Mouse (Mus musculus) embryonic fibroblast, embryonic 13.5 days (primary cell): Measurements from ENCODE around the gene Slc5a5.

Experiments
- CTCF ChIP-seq: IDR thresholded peaks from 2 replicates; pipeline ENCODE4 v1.5.1; 2011; ENCODE audit warnings: mild to moderate bottlenecking, control low read depth, low read length, moderate library complexity, borderline replicate concordance; ENCODE audit not compliant: insufficient read depth
- POLR2A ChIP-seq: IDR thresholded peaks from 2 replicates; pipeline ENCODE4 v1.6.1; 2011; ENCODE audit warnings: low read depth, mild to moderate bottlenecking, control low read depth, low read length, moderate library complexity

DNA sequence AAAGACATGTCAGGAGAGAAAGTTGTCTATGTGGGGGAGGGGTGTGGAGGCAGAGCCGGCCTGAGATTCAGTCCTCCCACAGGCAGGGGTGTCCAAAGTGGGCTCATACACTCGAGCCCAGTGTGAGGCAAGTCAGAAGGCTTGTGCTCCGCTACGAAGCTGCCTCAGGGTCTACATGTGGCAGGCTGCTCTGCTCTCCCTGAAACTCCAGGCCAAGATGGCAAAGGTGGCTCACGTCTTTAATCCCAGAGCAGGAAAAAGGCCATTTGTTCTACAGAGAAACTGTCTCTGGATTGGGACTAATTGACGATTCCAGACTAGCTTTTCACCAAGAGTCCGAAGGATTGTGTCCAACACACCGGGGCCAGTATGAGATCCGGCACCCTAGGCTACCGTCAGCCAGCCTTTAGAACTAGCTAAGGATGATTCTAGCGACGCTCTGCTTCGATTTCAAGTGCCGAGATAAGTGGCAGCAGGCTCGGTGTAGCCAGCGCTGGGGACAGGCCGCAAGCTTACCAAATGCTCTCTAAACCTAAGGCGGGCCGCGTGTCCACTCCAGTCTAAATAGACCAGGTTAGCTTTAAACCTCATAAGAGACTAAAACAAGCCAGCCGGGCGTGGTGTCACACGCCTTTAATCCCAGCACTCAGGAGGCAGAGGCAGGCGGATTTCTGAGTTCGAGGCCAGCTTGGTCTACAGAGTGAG lies 3.9 kb upstream of the Slc5a5 start:
- TF ChIP-seq CTCF: no peak
- peak; percentile 19; the same call in 1 of the 2 replicates for TF ChIP-seq POLR2A
